Mouse (Mus musculus) limb, embryonic 11.5 days (tissue): ENCODE data around the gene Gpc4. TPM values are rescaled to one million over a fixed set of nuclear protein-coding genes. Genes with fewer than 3 reads are reported as not detected.

Experiments
- ATAC-seq: fragments of 200-750 bp; cut with Nextera tagmentation; 2 replicates; pipeline ENCODE4 v1.8.0; 2017; ENCODE audit warnings: low read depth; ENCODE audit not compliant: insufficient number of reproducible peaks, low FRiP score, low TSS enrichment
- DNase-seq: peaks from one replicate; pipeline ENCODE4 v3.0.0-alpha.2; 2015; ENCODE audit warnings: low spot score
- H3K27ac ChIP-seq: fragments of 300-500 bp; sonication (generic); replicated peaks from 2 replicates; pipeline ENCODE4 v1.5.1; 2014; ENCODE audit warnings: low read depth, mild to moderate bottlenecking, low read length
- H3K27me3 ChIP-seq: fragments of 300-500 bp; sonication (generic); 2 replicates; pipeline ENCODE4 v1.6.1; 2014; ENCODE audit warnings: mild to moderate bottlenecking, low read length, mixed read lengths; ENCODE audit not compliant: control insufficient read depth, insufficient read depth
- H3K36me3 ChIP-seq: fragments of 300-500 bp; sonication (generic); 2 replicates; pipeline ENCODE4 v1.6.1; 2014; ENCODE audit warnings: mild to moderate bottlenecking, low read length, moderate library complexity, mixed read lengths; ENCODE audit not compliant: control insufficient read depth, insufficient read depth
- H3K4me1 ChIP-seq: fragments of 300-500 bp; sonication (generic); 2 replicates; pipeline ENCODE4 v1.6.1; 2014; ENCODE audit warnings: low read length, mixed read lengths; ENCODE audit not compliant: control insufficient read depth, insufficient read depth
- H3K4me2 ChIP-seq: fragments of 300-500 bp; sonication (generic); 2 replicates; pipeline ENCODE4 v1.6.1; 2014; ENCODE audit warnings: low read depth, mild to moderate bottlenecking, moderate library complexity; ENCODE audit not compliant: severe bottlenecking
- H3K4me3 ChIP-seq: fragments of 300-500 bp; sonication (generic); 2 replicates; pipeline ENCODE4 v1.5.1; 2014; ENCODE audit warnings: low read depth, low read length
- H3K9ac ChIP-seq: fragments of 300-500 bp; sonication (generic); 2 replicates; pipeline ENCODE4 v1.6.1; 2014; ENCODE audit warnings: mild to moderate bottlenecking, low read length
- H3K9me3 ChIP-seq: fragments of 300-500 bp; sonication (generic); 2 replicates; pipeline ENCODE4 v1.6.1; 2016; ENCODE audit warnings: low read length; ENCODE audit not compliant: control insufficient read depth
- WGBS: fragments of 180-500 bp; shearing (Covaris S2); extraction: QIAGEN DNeasy Blood & Tissue Kit; methylation state at CpG from one replicate; pipeline ENCODE4 v1.1.7; 2014; 5-methylcytosine and 5-hydroxymethylcytosine counted together
- polyA plus RNA-seq: library from polyadenylated mRNA; unstranded; fragments of >200 nt; fragmentation: Nextera tagmentation; extraction: Ambion mirVana; gene quantifications from 2 replicates; pipeline ENCODE4 v1.2.1, GENCODE M21; 2014

Gene Gpc4
- polyA plus RNA-seq, 1 experiment from 2014 or later, result 23.0 TPM

GRCm38 (mm10) chrX:52101445-52101844, 63.6 kb downstream of the Gpc4 start:
- no peaks in the 10 kb centered on the region for H3K36me3 ChIP-seq
- WGBS, result 86% methylated on average over 6 of the region's 6 CpGs
- no peaks in the 10 kb centered on the region for H3K27me3 ChIP-seq
- ATAC-seq (no peak), DNase-seq (no peak)
- H3K9me3 ChIP-seq, result no peaks in the 10 kb centered on the region
- no peak overlapping the region for H3K9ac ChIP-seq
- H3K27ac ChIP-seq, result no peak overlapping the region
- no peak overlapping the region for H3K4me3 ChIP-seq
- no peak overlapping the region for H3K4me2 ChIP-seq
- no peaks in the 10 kb centered on the region for H3K4me1 ChIP-seq

- DNase-seq (peak; percentile 22), ATAC-seq (no peak)
- no peaks in the 10 kb centered on the region for H3K9me3 ChIP-seq
- 51% methylated on average over 7 of the region's 7 CpGs for whole genome bisulfite sequencing
- H3K27ac ChIP-seq, result no peak overlapping the region
- no peaks in the 10 kb centered on the region for H3K27me3 ChIP-seq
- no peaks in the 10 kb centered on the region for H3K4me1 ChIP-seq
- H3K4me3 ChIP-seq, result no peak overlapping the region
- H3K4me2 ChIP-seq, result no peak overlapping the region
- no peaks in the 10 kb centered on the region for H3K36me3 ChIP-seq
- H3K9ac ChIP-seq, result no peak overlapping the region
Measured at GRCm38 (mm10) chrX:52087726-52088348, 77.2 kb downstream of the Gpc4 start.

GRCm38 (mm10) chrX:52086885-52087573, 78.0 kb downstream of the Gpc4 start:
- Histone ChIP-seq H3K27ac (no peak overlapping the region), H3K4me3 (no peak overlapping the region), H3K4me1 (no peaks in the 10 kb centered on the region), H3K36me3 (no peaks in the 10 kb centered on the region), H3K9ac (no peak overlapping the region), H3K27me3 (no peaks in the 10 kb centered on the region), H3K9me3 (no peaks in the 10 kb centered on the region), H3K4me2 (no peak overlapping the region)
- 85% methylated on average over 8 of the region's 8 CpGs for WGBS
- ATAC-seq (no peak), DNase-seq (no peak)

GRCm38 (mm10) chrX:52083557-52083956, 81.5 kb downstream of the Gpc4 start:
- Histone ChIP-seq H3K9me3 (no peaks in the 10 kb centered on the region), H3K9ac (no peak overlapping the region), H3K36me3 (no peaks in the 10 kb centered on the region), H3K27me3 (no peaks in the 10 kb centered on the region), H3K4me1 (no peaks in the 10 kb centered on the region), H3K27ac (no peak overlapping the region), H3K4me2 (no peak overlapping the region), H3K4me3 (no peak overlapping the region)
- DNase-seq, result no peak
- 83% methylated on average over 3 of the region's 3 CpGs for WGBS
- ATAC-seq, result no peak

- DNase-seq (no peak), ATAC-seq (no peak)
- Histone ChIP-seq H3K36me3 (no peaks in the 10 kb centered on the region), H3K4me2 (no peak overlapping the region), H3K9me3 (no peaks in the 10 kb centered on the region), H3K4me1 (no peaks in the 10 kb centered on the region), H3K9ac (no peak overlapping the region), H3K27me3 (no peaks in the 10 kb centered on the region; the same call in 1 of the 2 replicates), H3K4me3 (no peak overlapping the region), H3K27ac (no peak overlapping the region)
- WGBS, result 86% methylated on average over 2 of the region's 2 CpGs
Measured at GRCm38 (mm10) chrX:52072410-52072809, 92.6 kb downstream of the Gpc4 start.

GRCm38 (mm10) chrX:52053416-52053815, 111.6 kb downstream of the Gpc4 start:
- no peaks in the 10 kb centered on the region for H3K36me3 ChIP-seq
- H3K27ac ChIP-seq, result no peak overlapping the region
- H3K4me1 ChIP-seq, result no peaks in the 10 kb centered on the region
- DNase-seq, result no peak
- no peak overlapping the region for H3K9ac ChIP-seq
- H3K4me2 ChIP-seq, result no peak overlapping the region
- ATAC-seq, result no peak
- WGBS, result 90% methylated on average over 13 of the region's 13 CpGs
- H3K4me3 ChIP-seq, result no peak overlapping the region
- no peaks in the 10 kb centered on the region for H3K27me3 ChIP-seq
- H3K9me3 ChIP-seq, result no peaks in the 10 kb centered on the region

- DNase-seq (no peak), ATAC-seq (no peak)
- Histone ChIP-seq H3K4me1 (no peaks in the 10 kb centered on the region), H3K4me2 (no peak overlapping the region), H3K4me3 (no peak overlapping the region), H3K27me3 (no peaks in the 10 kb centered on the region), H3K9ac (no peak overlapping the region), H3K27ac (no peak overlapping the region; the same call in 1 of the 2 replicates), H3K36me3 (no peaks in the 10 kb centered on the region), H3K9me3 (no peaks in the 10 kb centered on the region)
- 65% methylated on average over 5 of the region's 5 CpGs for WGBS
Measured at GRCm38 (mm10) chrX:52052011-52052410, 113.0 kb downstream of the Gpc4 start.

- Histone ChIP-seq H3K4me1 (no peaks in the 10 kb centered on the region), H3K27me3 (no peaks in the 10 kb centered on the region), H3K9ac (no peak overlapping the region), H3K27ac (no peak overlapping the region), H3K4me2 (no peak overlapping the region), H3K36me3 (no peaks in the 10 kb centered on the region), H3K9me3 (no peaks in the 10 kb centered on the region), H3K4me3 (no peak overlapping the region)
- DNase-seq (no peak), ATAC-seq (no peak)
- 67% methylated on average over 4 of the region's 4 CpGs for WGBS
Measured at GRCm38 (mm10) chrX:52050941-52051340, 114.1 kb downstream of the Gpc4 start.
